Comparison of ENCODE assay signal across 9 mouse cellular contexts in genomic region chr9:111551461-111552190, GRCm38 (mm10).
DNase-seq lines count a peak whose midpoint lies in the region; TF ChIP-seq lines count a peak whose summit lies in the region.
"Had no signal": no experiment of that assay in that cellular context is flagged by ENCODE, and none has a peak within 500 bp of the region (broad histone marks: within the 10 kb centered on the region; RNA-seq: fewer than 3 reads in every experiment).

No protein-coding gene starts in this region.

- WGBS in thymus, adult 2 months: 65% methylated on average over 15 of the region's 15 CpGs

- H3K27me3 ChIP-seq in thymus, adult 2 months (ENCODE audit: control insufficient read depth, insufficient read depth, low read length): no peaks in the 10 kb centered on the region

- TF ChIP-seq POLR2A in thymus, adult 2 months (IDR thresholded peaks at IDR 0.05; ENCODE audit: control insufficient read depth, extremely low read depth, insufficient read depth, low read length, poor library complexity): no peak

- H3K4me3 ChIP-seq in thymus, adult 2 months (ENCODE audit: control insufficient read depth, insufficient read depth, low read length): no peak overlapping the region
- H3K4me3 ChIP-seq: myocyte had no signal

- H3K36me3 ChIP-seq in thymus, adult 2 months (ENCODE audit: control insufficient read depth, insufficient read depth, low read length): no peaks in the 10 kb centered on the region

- no peaks in the 10 kb centered on the region for H3K4me1 ChIP-seq in thymus, adult 2 months (replicated peaks; ENCODE audit: control insufficient read depth, insufficient read depth, low read length)

- no peak overlapping the region for H3K27ac ChIP-seq in thymus, adult 2 months (ENCODE audit: control insufficient read depth, insufficient read depth, low read length)

- no peak for TF ChIP-seq CTCF in thymus, adult 2 months (IDR thresholded peaks at IDR 0.05; ENCODE audit: borderline replicate concordance, control insufficient read depth, extremely low read depth, insufficient read depth, low read length, poor library complexity)

- DNase-seq in heart, postnatal 4 days: peak; percentile 43
- DNase-seq in heart, adult 8-10 months (ENCODE audit: low spot score): no peak
- peak; percentile 9 for DNase-seq in thymus, postnatal 14 days
- DNase-seq in thymus, adult 2 months: no peak
- peak; percentile 64 for DNase-seq in embryo, embryonic 10.5 days (ENCODE audit: low spot score)
- peak; percentile 55 for DNase-seq in retina, embryonic 14.5 days (ENCODE audit: low spot score)
- no peak for DNase-seq in layer of hippocampus, adult 9-10 months (ENCODE audit: low spot score)
- no peak for DNase-seq in right cerebral cortex, adult 18-20 months

Comparison
In these comparisons a context has a peak if more than half of its experiments do, and no peak if none do; other contexts are left out.
1. DNase-seq: peak in heart, postnatal 4 days (single experiment), thymus, postnatal 14 days (single experiment), embryo, embryonic 10.5 days (single experiment) and retina, embryonic 14.5 days (single experiment); none in heart, adult 8-10 months (single experiment), thymus, adult 2 months (single experiment), layer of hippocampus, adult 9-10 months (single experiment) and right cerebral cortex, adult 18-20 months (single experiment).